Mouse (Mus musculus) forebrain, embryonic 13.5 days (tissue): ENCODE results near the gene Arhgap19. TPM values are rescaled to one million over a fixed set of nuclear protein-coding genes. Genes with fewer than 3 reads are reported as not detected.

Experiments
- ATAC-seq: fragments of 200-750 bp; cut with Nextera tagmentation; 2 replicates; pipeline ENCODE4 v1.8.0; 2017
- H3K27ac ChIP-seq: fragments of 300-500 bp; sonication (generic); 2 replicates; pipeline ENCODE4 v1.5.1; 2015; ENCODE audit warnings: inconsistent platforms, mild to moderate bottlenecking, moderate library complexity
- H3K27me3 ChIP-seq: fragments of 300-500 bp; sonication (generic); 2 replicates; pipeline ENCODE4 v1.6.1; 2015; ENCODE audit warnings: mild to moderate bottlenecking, inconsistent platforms
- H3K36me3 ChIP-seq: fragments of 300-500 bp; sonication (generic); 2 replicates; pipeline ENCODE4 v1.6.1; 2015; ENCODE audit warnings: mild to moderate bottlenecking, inconsistent platforms; ENCODE audit not compliant: poor library complexity, severe bottlenecking
- H3K4me1 ChIP-seq: fragments of 300-500 bp; sonication (generic); 2 replicates; pipeline ENCODE4 v1.6.1; 2015; ENCODE audit warnings: inconsistent platforms
- H3K4me2 ChIP-seq: fragments of 300-500 bp; sonication (generic); 2 replicates; pipeline ENCODE4 v1.6.1; 2015; ENCODE audit warnings: inconsistent platforms, mild to moderate bottlenecking, moderate library complexity
- H3K4me3 ChIP-seq: fragments of 300-500 bp; sonication (generic); 2 replicates; pipeline ENCODE4 v1.5.1; 2015; ENCODE audit warnings: mild to moderate bottlenecking, inconsistent platforms
- H3K9ac ChIP-seq: fragments of 300-500 bp; sonication (generic); 2 replicates; pipeline ENCODE4 v1.6.1; 2015; ENCODE audit warnings: mild to moderate bottlenecking, inconsistent platforms
- H3K9me3 ChIP-seq: fragments of 300-500 bp; sonication (generic); replicated peaks from 2 replicates; pipeline ENCODE4 v1.6.1; 2016; ENCODE audit warnings: inconsistent platforms
- WGBS: fragments of 180-500 bp; shearing (Covaris S2); methylation state at CpG from one replicate; pipeline ENCODE4 v1.1.7; 2015; 5-methylcytosine and 5-hydroxymethylcytosine counted together
- polyA plus RNA-seq: library from polyadenylated mRNA; unstranded; fragments of >200 nt; fragmentation: Nextera tagmentation; extraction: Ambion mirVana; gene quantifications from 2 replicates; pipeline ENCODE4 v1.2.1, GENCODE M21; 2015

Gene Arhgap19
- polyA plus RNA-seq, 1 experiment from 2014 or later, result 20.4 TPM

DNA sequence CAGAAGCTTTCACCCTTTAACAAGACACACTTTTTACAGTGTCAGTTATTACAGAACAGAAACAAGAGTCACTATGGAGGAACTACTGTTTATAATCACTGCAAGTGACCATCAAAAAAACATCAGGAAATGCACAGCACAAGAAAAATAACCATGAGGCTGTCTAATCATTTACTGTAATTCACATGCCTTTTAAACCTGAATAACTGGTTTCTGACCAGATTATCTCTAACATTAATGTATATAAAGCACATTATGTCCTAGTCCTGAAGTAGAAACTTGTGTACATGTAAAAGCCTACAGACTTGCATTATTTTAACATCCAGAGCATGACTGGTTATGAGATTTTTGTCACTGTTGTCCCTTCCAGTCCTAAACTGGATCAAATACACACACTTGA is 7.8 kb downstream of the Arhgap19 start:
- Histone ChIP-seq H3K4me2 (no peak overlapping the region), H3K27me3 (no peaks in the 10 kb centered on the region), H3K4me3 (no peak overlapping the region), H3K9ac (no peak overlapping the region), H3K36me3 (peaks cover 10% of the 10 kb centered on the region; the same call in 1 of the 2 replicates), H3K9me3 (no peaks in the 10 kb centered on the region), H3K27ac (no peak overlapping the region), H3K4me1 (peaks cover 6% of the 10 kb centered on the region)
- no peak for ATAC-seq

DNA sequence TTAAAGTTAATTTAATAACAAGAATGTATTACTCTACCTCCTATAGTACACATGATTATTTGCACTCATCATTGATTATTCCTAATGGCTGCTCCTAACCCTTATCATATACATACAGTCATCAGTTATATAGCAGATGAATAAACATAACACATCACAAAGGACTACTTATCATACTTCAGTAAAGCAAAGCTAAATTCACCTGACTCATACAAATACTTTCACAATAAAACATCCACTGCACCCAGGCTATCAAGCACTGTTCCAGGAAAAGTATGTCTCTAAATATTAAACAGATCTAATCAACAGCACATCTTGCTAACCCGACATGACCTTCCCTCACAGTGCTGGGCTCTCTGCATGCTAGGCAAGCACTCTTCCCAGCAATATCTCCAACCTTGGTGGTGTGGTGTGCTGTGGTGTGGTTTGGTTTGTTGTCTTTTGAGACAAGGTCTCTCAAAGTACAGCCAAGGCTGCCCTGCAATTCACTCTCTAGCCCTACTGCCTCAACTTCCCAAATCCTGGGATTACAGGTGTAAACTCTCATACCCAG is 8.8 kb downstream of the Arhgap19 start:
- H3K27ac ChIP-seq, result no peak overlapping the region
- H3K9ac ChIP-seq, result no peak overlapping the region
- H3K4me3 ChIP-seq, result no peak overlapping the region
- H3K4me2 ChIP-seq, result no peak overlapping the region
- H3K9me3 ChIP-seq, result no peaks in the 10 kb centered on the region
- no peak for ATAC-seq
- peaks cover 14% of the 10 kb centered on the region for H3K36me3 ChIP-seq
- H3K4me1 ChIP-seq, result peaks cover 6% of the 10 kb centered on the region
- WGBS, result 89% methylated on average over 1 of the region's 1 CpGs
- H3K27me3 ChIP-seq, result no peaks in the 10 kb centered on the region

DNA sequence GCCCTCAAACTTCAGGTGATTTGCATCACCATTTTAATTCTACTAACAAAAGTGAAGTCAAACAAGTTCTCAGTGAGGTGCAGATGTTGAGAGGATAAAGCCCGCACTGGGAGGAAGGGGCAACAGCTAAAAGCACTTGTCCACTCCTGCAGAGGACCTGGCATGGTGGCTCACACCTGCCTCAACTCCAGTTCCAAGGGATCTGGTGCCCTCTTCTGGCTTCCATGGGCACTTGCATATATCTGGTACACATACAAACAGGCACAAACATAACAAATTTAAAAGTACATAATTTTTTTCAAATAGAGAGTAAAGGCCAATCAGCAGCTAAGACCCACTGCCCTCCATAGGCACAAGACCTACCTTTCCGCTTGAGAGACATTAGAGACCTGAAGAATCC is 10.5 kb downstream of the Arhgap19 start:
- H3K27me3 ChIP-seq, result no peaks in the 10 kb centered on the region
- peaks cover 25% of the 10 kb centered on the region for H3K36me3 ChIP-seq
- no peaks in the 10 kb centered on the region for H3K9me3 ChIP-seq
- no peak for ATAC-seq
- WGBS, result 78% methylated on average over 2 of the region's 2 CpGs
- H3K9ac ChIP-seq, result no peak overlapping the region
- peaks cover 6% of the 10 kb centered on the region for H3K4me1 ChIP-seq
- H3K4me2 ChIP-seq, result no peak overlapping the region
- H3K27ac ChIP-seq, result no peak overlapping the region
- H3K4me3 ChIP-seq, result no peak overlapping the region

DNA sequence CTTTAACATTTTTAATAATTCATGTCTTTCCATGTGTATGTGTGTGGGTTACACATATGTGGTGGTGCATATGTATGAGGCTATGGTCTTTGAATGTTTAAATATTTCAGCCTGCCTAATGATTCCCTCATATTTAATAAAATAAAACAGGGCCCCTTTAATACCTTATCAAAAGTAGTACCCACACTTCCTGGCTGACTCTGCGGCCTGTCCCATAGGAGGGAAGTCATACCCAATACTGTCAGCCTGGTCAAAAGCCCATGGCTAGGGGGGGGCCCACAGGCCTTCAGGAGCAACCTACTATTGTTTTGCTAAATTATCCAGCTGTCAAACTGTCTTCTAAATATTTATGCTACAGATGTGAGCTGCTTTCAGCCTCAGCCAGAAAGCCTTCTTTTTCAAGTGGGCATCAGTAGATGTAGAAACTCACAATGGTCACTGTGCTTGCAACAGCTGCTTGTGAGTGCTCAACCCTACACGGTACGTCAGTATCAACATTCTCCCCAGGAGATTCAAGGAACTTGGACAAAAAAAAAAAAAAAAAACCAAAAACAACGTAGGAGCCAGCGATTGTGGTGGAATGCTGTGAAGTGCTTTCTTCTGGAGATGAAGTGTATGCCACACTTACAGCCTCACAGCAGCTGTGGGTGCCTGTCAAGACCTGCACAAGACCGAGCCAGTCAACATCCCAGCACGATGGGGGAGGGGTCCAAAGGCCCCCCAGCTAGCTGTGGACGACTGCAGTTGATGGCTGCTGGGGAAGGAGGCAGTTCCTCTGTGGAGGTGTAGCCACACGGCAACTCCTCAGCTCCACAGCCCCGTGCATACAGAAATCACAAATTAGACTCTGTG is 12.5 kb downstream of the Arhgap19 start:
- Histone ChIP-seq H3K27ac (no peak overlapping the region), H3K27me3 (no peaks in the 10 kb centered on the region), H3K4me1 (no peaks in the 10 kb centered on the region), H3K4me3 (no peak overlapping the region), H3K9ac (no peak overlapping the region), H3K36me3 (peaks cover 38% of the 10 kb centered on the region), H3K4me2 (no peak overlapping the region), H3K9me3 (no peaks in the 10 kb centered on the region)
- ATAC-seq, result no peak
- WGBS, result 68% methylated on average over 10 of the region's 10 CpGs

DNA sequence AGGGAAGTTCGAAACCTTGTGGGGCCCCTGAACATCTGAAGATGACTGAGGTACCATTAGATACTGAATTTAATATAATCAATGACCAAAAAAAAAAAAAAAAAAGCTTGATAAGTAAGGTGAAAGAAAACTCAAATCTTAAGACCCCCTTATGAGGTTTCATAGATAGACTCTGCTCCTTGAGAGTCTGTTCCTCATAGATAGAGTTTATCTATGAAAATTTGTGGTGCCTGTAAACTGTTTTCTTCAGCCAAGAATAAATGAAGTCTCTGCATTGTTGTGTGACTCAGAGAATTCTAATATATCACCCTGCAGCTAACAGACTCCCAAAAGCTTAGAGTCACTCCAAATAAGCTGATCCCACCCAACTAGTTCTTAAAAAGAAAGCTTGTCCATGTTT is 15.0 kb downstream of the Arhgap19 start:
- WGBS, result 90% methylated on average over 1 of the region's 1 CpGs
- H3K36me3 ChIP-seq, result peaks cover 53% of the 10 kb centered on the region
- ATAC-seq, result no peak
- no peak overlapping the region for H3K9ac ChIP-seq
- no peak overlapping the region for H3K4me2 ChIP-seq
- H3K4me1 ChIP-seq, result no peaks in the 10 kb centered on the region
- no peak overlapping the region for H3K27ac ChIP-seq
- H3K4me3 ChIP-seq, result no peak overlapping the region
- no peaks in the 10 kb centered on the region for H3K9me3 ChIP-seq
- H3K27me3 ChIP-seq, result no peaks in the 10 kb centered on the region

DNA sequence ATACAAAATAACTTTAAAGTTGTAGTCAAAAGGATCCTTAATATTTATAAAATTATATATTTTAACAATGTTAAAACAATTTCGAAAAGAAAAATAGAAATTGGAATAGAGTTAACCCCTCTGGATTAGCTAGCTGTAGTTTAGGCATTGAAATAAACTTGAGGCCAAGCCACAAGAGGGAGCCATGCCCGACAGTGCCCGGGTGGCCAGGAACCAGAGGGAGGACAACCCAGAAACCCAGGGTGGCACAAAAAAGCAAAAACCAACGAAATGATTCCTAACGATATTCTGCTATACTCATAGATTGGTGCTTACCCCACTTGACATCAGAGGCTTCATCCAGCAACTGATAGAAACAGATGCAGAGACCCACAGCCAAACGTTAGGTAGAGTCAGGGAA is 24.3 kb downstream of the Arhgap19 start:
- Histone ChIP-seq H3K4me2 (no peak overlapping the region), H3K27ac (no peak overlapping the region), H3K36me3 (peaks cover 72% of the 10 kb centered on the region), H3K9ac (no peak overlapping the region), H3K9me3 (no peaks in the 10 kb centered on the region), H3K4me1 (peaks cover 7% of the 10 kb centered on the region; the same call in 1 of the 2 replicates), H3K27me3 (no peaks in the 10 kb centered on the region), H3K4me3 (no peak overlapping the region)
- no peak for ATAC-seq
- 84% methylated on average over 6 of the region's 6 CpGs for whole genome bisulfite sequencing

DNA sequence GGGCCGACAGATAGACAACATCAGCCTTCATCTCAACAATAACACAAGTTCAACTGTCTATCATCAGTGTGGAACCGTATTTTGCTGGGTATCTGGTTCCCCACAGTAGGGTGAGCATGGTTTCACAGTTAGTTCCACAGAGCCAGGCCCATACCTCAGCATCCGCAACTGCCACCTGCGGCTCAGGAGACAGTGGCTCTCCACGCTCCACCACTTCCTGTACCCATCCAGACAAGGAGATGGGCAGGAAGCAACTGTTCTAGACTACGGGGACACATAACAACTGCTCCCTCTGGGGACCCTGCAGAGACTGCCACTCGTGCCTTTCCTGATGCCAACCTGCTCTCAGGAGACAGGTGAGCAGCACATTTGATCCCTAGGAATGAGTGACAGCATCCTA is 33.1 kb downstream of the Arhgap19 start:
- H3K4me3 ChIP-seq, result no peak overlapping the region
- no peaks in the 10 kb centered on the region for H3K27me3 ChIP-seq
- no peaks in the 10 kb centered on the region for H3K4me1 ChIP-seq
- WGBS, result 90% methylated on average over 7 of the region's 7 CpGs
- ATAC-seq, result no peak
- H3K27ac ChIP-seq, result no peak overlapping the region
- no peak overlapping the region for H3K4me2 ChIP-seq
- H3K9ac ChIP-seq, result no peak overlapping the region
- H3K9me3 ChIP-seq, result no peaks in the 10 kb centered on the region
- peaks cover 49% of the 10 kb centered on the region for H3K36me3 ChIP-seq

DNA sequence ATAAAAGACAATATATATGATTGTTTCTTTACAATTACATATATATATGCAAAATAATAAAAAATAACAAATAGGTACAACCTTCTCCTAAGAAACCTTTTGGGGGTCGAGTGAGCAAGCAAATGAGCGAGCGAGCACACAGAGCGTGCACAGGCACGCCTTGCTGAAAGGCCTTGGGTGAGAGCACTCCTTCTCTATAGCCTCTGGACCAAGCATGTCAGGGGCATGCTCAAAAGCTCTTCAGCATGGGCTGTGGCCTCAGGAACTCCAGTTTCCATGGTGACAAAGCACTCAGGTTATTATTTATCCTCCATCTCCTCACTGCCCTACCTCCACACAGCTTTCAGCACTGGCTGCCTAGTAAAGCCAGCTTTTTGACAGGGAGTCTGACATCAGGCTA is 35.2 kb downstream of the Arhgap19 start:
- no peak overlapping the region for H3K4me3 ChIP-seq
- no peak overlapping the region for H3K4me2 ChIP-seq
- no peaks in the 10 kb centered on the region for H3K27me3 ChIP-seq
- H3K9ac ChIP-seq, result no peak overlapping the region
- no peaks in the 10 kb centered on the region for H3K4me1 ChIP-seq
- H3K9me3 ChIP-seq, result no peaks in the 10 kb centered on the region
- H3K36me3 ChIP-seq, result peaks cover 33% of the 10 kb centered on the region
- ATAC-seq, result 0 out of 2 replicates have a peak, but pooled peaks have one; percentile 19
- 74% methylated on average over 5 of the region's 5 CpGs for WGBS
- H3K27ac ChIP-seq, result no peak overlapping the region

DNA sequence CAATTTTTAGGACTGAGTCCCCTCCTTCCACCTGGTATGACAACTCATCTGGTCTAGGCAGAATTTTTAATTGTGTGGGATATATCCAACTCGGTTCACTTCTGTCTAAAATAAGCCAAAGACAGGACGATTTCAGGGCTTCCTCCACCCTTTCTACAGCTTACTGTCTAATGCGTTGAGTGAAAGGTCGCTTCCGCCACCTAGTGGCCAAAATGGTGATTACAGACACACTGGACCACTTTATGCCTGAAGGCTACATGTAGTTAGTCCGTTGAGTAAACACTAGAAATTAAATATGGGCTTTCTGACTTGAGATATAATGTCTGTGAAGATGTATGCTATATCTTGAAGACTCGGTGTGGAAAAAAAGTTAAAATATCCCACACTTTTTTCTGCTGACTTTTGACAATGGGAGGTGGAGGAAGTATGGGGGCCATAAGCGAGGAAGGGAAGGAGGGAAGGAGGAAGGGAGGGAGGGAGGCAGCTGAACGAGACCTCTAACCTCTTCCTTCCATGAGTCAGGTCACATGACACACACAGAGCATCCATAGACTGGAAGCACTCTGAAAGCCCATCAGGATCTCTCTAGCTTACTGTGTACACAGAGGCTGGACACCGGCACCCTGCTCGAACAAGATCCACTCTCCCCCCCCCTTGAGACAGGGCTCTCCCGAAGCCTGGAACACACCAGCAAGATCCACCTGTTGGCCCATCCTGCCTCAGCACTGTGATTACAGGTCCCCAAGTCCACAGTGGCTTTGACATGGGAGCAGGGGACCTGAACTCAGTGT is 37.8 kb downstream of the Arhgap19 start:
- H3K4me1 ChIP-seq, result 0 out of 2 replicates have a peak, but pooled peaks cover 3% of the 10 kb centered on the region
- H3K27ac ChIP-seq, result no peak overlapping the region
- no peaks in the 10 kb centered on the region for H3K27me3 ChIP-seq
- H3K4me2 ChIP-seq, result no peak overlapping the region
- WGBS, result 33% methylated on average over 12 of the region's 12 CpGs
- H3K9ac ChIP-seq, result no peak overlapping the region
- peaks cover 24% of the 10 kb centered on the region for H3K36me3 ChIP-seq
- peak; percentile 84 for ATAC-seq
- H3K9me3 ChIP-seq, result no peaks in the 10 kb centered on the region
- H3K4me3 ChIP-seq, result no peak overlapping the region

DNA sequence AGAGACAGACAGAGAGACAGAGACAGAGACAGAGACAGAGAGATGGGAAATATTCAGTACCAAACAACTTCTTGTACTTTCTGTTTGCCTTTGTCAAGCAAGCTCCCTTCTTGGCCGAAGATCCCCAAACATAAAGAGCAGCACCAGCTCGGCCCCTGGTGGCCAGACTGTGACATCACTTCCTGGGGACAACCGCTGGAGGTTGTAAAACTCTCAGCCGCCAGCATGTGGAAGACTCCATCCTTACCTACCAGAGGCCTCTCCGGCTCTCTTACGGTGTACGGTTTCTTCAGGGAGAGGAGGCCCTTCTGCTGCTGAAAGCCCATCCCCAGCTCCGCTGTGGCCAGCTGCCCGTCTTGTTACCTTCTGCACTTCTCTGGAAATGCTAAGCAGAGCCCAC is 40.3 kb downstream of the Arhgap19 start:
- H3K9ac ChIP-seq, result no peak overlapping the region
- no peak overlapping the region for H3K27ac ChIP-seq
- H3K4me3 ChIP-seq, result no peak overlapping the region
- H3K27me3 ChIP-seq, result no peaks in the 10 kb centered on the region; the same call in 1 of the 2 replicates
- no peak for ATAC-seq
- H3K4me2 ChIP-seq, result no peak overlapping the region
- H3K4me1 ChIP-seq, result 0 out of 2 replicates have a peak, but pooled peaks cover 4% of the 10 kb centered on the region
- H3K9me3 ChIP-seq, result no peaks in the 10 kb centered on the region
- H3K36me3 ChIP-seq, result peaks cover 4% of the 10 kb centered on the region; the same call in 1 of the 2 replicates
- 45% methylated on average over 9 of the region's 9 CpGs for WGBS

DNA sequence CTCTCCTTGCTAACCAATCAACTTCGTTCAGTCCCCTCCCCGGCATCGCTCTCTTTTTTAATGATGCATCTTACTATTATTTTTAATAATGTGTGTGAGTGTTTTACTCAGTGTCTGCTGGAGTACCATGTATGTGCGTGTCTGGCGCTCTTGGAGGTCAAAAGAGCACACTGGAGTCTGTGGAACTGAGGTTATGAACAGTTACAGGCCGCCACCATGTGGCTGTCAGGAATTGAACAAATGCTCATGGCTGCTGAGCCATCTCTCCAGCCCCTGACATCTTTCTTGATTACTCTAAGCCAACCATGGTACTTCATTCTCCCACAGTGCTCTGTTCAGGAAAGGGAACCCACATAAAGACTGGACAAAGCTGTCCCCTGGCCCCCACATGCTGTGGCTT is 42.1 kb downstream of the Arhgap19 start:
- Histone ChIP-seq H3K4me3 (no peak overlapping the region), H3K4me2 (no peak overlapping the region), H3K27ac (no peak overlapping the region), H3K27me3 (peaks cover 13% of the 10 kb centered on the region; the same call in 1 of the 2 replicates), H3K4me1 (peaks cover 10% of the 10 kb centered on the region; the same call in 1 of the 2 replicates), H3K9me3 (no peaks in the 10 kb centered on the region), H3K9ac (no peak overlapping the region), H3K36me3 (no peaks in the 10 kb centered on the region)
- 85% methylated on average over 6 of the region's 6 CpGs for WGBS
- ATAC-seq, result no peak

DNA sequence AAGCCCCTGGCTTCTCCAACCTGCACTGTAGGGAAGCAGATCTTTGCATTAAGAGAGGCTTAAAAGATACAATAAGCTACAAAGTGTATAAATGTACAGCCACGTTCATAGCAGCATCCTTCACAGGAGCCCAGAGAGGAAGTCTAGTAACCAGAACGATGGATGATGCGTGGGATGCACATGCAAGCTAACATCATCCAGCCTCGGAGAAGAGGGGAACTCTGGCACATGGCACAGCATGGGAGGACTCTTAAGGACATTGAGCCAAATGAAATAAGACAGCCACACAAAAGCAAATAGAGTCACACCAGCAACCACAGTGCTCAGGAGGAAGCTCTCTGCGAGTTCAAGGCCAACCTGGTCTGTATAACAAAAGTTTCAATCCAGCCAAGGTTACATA is 42.6 kb downstream of the Arhgap19 start:
- no peak overlapping the region for H3K9ac ChIP-seq
- peaks cover 15% of the 10 kb centered on the region; the same call in 1 of the 2 replicates for H3K4me1 ChIP-seq
- 82% methylated on average over 5 of the region's 5 CpGs for WGBS
- peaks cover 13% of the 10 kb centered on the region; the same call in 1 of the 2 replicates for H3K27me3 ChIP-seq
- H3K4me2 ChIP-seq, result no peak overlapping the region
- no peaks in the 10 kb centered on the region for H3K9me3 ChIP-seq
- no peak for ATAC-seq
- no peaks in the 10 kb centered on the region for H3K36me3 ChIP-seq
- no peak overlapping the region for H3K27ac ChIP-seq
- H3K4me3 ChIP-seq, result no peak overlapping the region
